Mouse (Mus musculus) left cerebral cortex, postnatal 14 days (tissue): ENCODE measurements around the gene Slc26a8. TPM values are rescaled to one million over a fixed set of nuclear protein-coding genes. Genes with fewer than 3 reads are reported as not detected.
A peak's percentile ranks its signal among the peaks of the same experiment; 100 is the strongest.

Experiments
- DNase-seq, 2 experiments: peaks; one replicate each; pipeline ENCODE4 v3.0.0; 2021 to 2022; ENCODE audit warnings: low spot score in 2 of 2, mixed read lengths in 1 of 2
- intact Hi-C: fragments of 180-260 bp; cut with DNase I; formaldehyde crosslinking; loops from one replicate; pipeline ENCODE4 v1.15.1; 2025
- total RNA-seq, 2 experiments: library from RNA; stranded (reverse); gene quantifications; 2 replicates each; pipeline ENCODE4 v1.2.3; 2021

Slc26a8 gene
- total RNA-seq, 2 experiments from 2014 or later = 7.6 to 10.0 TPM

GRCm38 (mm10) chr17:28657936-28658335, 32.1 kb downstream of the Slc26a8 start:
- intact Hi-C loops = no loop called here
- peak in 1 of 2 experiments; percentile 25 for DNase-seq

DNA sequence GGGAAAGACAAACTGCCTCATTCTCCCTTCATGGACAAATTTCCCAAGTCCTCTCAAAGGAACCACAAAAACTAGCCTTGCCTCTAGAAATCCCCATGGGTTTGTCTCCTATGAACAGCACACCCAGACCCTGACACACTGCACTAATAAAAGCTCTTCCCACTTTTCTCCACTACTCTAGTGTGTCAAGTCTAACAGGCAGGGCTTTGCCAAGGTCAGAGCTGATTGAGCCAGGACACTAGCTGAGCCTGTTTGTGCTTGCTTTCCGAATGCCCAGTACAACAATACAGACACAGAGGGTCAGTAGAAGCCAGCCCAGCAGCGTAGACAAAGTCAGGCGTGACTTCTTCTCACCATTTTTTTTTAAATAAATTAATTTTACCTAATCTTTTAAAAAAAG, 39.8 kb downstream of the Slc26a8 start:
- no peak for DNase-seq
- intact Hi-C loops = no loop called here

DNA sequence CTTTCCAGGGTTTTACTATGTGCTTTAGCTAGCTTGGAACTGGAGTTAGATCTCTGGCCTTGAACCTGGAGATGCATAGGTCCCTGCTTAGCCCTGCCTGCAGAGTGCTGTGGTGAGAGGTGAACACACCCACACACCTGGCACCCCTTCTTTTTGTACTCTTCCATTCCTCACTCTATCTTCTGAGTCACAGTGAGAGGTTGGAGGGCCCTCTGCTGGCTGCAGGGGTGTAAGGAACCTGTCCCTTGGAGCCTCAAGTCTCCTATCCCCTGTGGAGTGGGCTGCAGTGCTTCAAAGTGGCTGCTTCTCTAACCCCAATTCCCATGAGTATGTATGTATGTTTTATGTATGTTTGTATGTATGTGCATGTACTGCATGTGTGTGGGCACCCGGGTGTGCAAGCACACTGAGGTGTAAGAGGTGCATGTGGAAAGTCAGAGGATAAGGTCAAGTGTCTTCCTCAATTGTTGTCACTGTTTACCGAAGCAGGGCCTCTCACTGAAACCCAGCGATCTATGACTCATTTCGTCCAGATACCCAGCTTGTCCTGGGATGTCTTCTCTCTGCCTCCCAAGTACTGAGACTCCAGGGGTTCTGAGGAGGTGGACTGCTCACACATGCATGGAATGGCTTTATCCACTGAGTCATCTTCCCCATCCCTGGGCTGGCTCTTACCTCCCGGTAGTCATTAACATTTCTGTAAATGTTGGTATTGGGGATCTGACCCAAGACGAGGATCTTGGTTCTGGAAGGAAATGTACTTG, 41.2 kb downstream of the Slc26a8 start:
- DNase-seq = peak; percentile 66 to 73
- intact Hi-C loops = loop anchor here (1.0 kb wide), 1 partner anchor 53 kb away; no protein-coding TSS in a partner anchor

- DNase-seq = no peak
- intact Hi-C loops = no loop called here
Observed at GRCm38 (mm10) chr17:28646221-28646620, 43.8 kb downstream of the Slc26a8 start.

DNA sequence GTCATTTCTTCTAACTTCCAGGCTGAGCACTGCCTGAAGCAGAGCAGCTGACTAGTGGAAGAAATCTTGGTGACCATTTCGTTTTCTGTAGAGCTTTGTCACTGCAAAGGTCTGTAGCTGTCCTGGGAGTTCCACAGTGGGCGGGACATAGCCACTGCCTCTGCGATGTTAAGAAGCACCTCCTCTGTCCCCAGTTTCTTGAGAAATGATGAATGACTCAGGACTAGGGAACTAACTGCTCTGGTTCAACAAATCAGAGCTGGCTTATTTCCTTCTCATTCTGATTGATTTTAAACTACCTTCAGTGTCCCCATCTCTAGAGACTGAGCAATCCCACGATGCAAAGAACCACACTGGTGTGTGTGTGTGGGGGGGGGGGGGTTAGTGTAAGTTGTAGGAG, 45.9 kb downstream of the Slc26a8 start:
- DNase-seq = no peak
- intact Hi-C loops = no loop called here

DNA sequence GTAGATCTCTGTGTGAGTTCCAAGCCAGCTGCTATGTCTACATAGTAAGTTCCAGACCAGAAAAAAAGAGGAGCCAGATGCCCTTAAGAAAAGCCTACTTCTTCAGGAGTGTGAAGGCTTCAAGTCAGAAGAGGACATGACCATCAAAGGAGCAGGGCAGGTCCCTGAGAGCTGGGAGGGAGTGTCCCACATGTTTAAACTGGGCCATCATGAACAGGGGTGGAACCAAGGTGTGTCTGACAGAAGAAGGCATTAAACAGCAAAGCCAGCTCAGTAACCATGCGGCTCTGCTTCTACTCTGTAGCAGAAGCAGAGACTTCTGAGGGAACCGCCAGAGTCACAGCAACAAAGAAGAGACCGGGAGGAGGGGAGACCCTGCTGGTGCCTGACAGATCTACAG, 46.3 kb downstream of the Slc26a8 start:
- intact Hi-C loops = no loop called here
- DNase-seq = no peak

GRCm38 (mm10) chr17:28640113-28640512, 49.9 kb downstream of the Slc26a8 start:
- no peak for DNase-seq
- intact Hi-C loops = no loop called here

GRCm38 (mm10) chr17:28637711-28638690, 52.0 kb downstream of the Slc26a8 start:
- peak; percentile 79 to 80 for DNase-seq
- intact Hi-C loops = no loop called here

DNA sequence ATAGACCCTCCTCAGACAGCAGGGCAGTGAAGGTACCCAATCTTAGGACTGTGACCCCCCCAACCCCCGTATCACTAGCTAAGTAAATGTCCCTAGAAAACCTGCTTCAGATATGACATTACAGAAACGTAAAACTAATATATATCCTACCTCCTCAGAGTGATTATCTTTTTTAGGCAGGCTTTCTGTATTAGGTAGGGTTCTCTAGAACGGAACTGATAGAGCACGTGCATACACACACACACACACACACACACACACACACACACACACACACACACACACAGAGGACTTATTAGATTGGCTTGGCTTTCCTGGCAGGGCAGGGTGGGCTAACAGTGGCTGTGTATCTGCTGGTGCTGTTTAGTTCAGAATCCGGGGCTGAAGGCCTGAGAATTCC, 54.2 kb downstream of the Slc26a8 start:
- DNase-seq = no peak
- intact Hi-C loops = no loop called here

GRCm38 (mm10) chr17:28629125-28629524, 60.9 kb downstream of the Slc26a8 start:
- intact Hi-C loops = no loop called here
- no peak for DNase-seq

DNA sequence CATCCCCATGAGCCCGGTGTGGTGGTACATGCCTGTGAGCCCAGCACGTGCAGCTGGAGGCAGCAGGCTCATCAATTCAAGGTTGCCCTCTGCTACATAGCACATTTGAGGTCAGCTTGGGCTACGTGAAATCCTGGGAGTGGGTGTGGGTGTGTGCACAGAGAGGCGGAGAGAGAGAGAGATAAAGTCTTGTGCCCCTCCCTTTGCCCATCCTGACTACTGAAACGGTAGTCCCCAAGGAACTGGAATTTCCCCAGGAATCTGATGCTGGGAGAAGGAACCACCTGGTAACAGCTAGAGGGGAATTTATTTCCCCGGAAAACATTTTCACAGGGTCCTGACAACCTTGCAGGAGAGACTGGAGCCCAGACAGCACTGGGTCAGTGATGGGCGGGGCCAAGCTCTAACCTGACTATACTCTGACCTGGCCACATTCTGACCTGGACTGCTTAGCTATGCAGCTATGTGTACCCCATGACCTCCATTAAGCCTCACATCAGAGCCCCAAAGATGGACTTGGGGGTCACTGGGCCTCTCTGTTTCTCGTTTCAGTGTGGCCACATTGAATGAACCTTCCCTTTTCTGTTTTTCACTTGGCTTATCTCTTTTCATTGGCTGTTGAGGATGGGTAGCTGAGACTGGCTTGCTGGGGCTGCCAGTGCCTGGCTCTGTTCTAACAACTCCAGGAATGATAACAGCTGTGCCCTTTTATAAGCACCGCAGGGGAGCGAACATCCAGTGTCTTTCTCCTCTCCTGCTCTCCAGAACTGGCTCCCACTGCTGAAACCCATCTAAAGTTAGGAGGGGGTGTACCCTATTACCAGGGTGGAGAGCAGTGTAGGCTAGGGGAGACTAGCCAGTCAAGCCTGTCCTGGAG, 61.5 kb downstream of the Slc26a8 start:
- intact Hi-C loops = no loop called here
- DNase-seq = no peak

DNA sequence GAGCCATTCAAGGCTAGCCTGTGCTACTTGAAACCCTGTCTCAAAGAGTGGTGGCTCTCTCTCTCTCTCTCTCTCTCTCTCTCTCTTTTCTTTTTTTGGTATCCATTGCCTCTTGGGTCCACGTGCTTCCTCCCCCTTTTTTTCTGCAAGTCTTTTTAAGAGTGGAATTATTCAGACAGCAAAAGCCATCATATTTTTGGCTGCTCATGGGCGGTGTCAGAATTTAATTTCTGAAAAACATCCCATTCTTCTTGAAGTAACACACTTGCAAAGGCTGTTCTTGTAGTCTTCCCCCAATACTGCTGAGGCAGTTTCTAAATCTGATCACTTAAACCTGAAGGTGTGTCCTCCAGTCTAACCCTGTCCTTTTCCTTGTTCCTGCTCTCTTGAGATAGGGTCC, 63.1 kb downstream of the Slc26a8 start:
- intact Hi-C loops = no loop called here
- DNase-seq = peak; percentile 53 to 58

- intact Hi-C loops = no loop called here
- DNase-seq = no peak
Observed at GRCm38 (mm10) chr17:28625327-28625726, 64.7 kb downstream of the Slc26a8 start.

- no peak for DNase-seq
- intact Hi-C loops = no loop called here
Observed at GRCm38 (mm10) chr17:28624841-28625240, 65.2 kb downstream of the Slc26a8 start.

DNA sequence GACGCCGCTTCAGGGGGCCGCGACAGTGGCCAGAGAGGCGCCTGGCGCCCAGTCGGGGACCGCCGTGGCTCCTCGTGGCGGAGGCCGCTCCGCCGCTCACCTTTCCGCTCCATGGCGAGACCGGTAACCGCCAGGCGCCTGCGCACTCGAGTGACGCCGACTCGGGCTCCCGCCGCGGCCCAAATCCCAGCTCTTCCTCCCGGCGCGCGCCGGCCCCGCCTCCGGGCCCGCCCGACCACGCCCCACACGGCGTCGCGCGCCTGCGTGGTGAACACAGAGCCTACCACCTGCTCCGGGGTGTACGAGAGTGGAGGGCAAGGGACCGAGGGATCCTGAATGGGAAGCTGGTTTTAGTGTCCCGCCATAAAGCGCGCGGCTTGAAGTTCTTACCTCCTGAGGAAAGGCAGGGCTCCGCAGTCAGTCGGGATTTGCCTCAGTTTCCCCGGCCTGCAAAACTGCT, 67.7 kb downstream of the Slc26a8 start, which contains the start of gene Srpk1:
TSS of gene Srpk1 (minus strand) at position 410 of the 460 bp plus-strand sequence.
- intact Hi-C loops = no loop called here

DNA sequence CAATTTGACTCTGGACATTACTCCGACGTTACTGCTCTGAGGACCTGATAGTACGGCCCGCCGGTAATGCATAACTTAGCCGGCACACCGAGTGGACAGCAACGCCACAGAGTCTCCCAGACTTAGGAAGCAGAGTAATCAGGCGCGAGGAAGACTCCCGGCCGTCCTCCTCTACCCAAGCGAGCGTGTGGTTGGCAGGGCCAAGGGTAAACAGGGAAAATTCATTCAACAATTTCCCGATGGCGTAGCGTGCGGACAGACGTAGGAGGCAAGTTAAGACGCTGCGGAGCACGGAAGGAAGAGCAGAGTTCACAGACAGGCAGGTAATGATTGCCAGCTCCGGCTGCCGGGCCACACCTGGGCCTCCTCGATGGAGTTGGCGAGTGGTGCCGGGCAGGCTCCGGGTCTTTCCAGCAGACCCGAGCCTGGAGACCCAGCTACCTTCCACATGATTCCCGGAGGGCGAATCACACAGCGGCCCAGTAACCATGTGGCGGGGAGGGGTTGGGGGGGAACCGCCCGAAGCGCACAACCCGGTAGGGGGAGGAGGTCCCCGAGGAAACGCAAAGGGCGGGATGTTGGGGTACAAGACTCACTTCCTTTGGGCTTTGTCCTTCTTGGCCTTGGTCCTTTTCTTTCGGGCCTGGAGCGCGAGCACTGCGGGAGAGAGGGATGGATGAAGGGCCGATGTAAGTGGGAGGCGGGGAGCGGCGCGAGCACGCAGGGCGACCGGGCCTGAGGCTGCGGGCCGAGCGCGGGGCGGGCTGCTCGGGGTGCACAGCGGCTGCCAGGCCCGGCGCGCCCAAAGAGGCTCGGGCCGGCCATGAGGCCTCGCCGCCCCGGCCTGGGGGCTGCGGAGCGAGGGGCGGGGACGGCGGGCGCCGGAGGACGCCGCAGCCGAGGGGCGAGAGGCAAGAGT, 68.4 kb downstream of the Slc26a8 start:
- intact Hi-C loops = no loop called here
- DNase-seq = peak in 1 of 2 experiments; percentile 55

More for the DNA sequence above, 67.7 kb downstream of the Slc26a8 start, which contains the start of gene Srpk1:
- DNase-seq = peak; percentile 86 to 91

- DNase-seq = no peak
- intact Hi-C loops = no loop called here
Observed at GRCm38 (mm10) chr17:28618775-28619174, 71.3 kb downstream of the Slc26a8 start.

DNA sequence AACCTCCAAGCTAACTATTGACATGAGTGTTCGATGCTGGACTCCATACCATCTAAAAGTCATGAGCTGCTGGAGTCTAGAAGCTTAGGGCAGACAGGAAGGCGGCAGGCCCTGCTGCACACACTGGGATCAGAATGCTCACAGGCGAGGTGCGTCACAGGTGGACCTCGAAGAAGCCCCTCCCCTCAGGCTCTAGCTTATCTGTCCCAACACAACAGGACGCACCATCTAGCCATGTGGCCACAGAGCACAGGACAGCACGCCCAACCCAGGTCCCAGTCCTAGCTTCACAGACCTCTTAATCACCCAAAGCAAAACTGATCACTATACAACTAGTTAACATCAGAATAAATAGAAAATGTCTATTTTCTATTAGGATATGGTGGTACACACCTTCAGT, 71.9 kb downstream of the Slc26a8 start:
- intact Hi-C loops = no loop called here
- DNase-seq = no peak
